Mouse (Mus musculus) hindbrain, postnatal 0 days (tissue): ENCODE results near the gene Gm14226. TPM values are rescaled to one million over a fixed set of nuclear protein-coding genes. Genes with fewer than 3 reads are reported as not detected.

Experiments used
- ATAC-seq: fragments of 200-750 bp; cut with Nextera tagmentation; 2 replicates; pipeline ENCODE4 v1.8.0; 2017; ENCODE audit warnings: mild to moderate bottlenecking, moderate TSS enrichment, moderate library complexity
- DNase-seq: peaks from one replicate; pipeline ENCODE4 v3.0.0-alpha.2; 2015; ENCODE audit warnings: low spot score
- H3K27ac ChIP-seq: fragments of 300-500 bp; sonication (generic); 2 replicates; pipeline ENCODE4 v1.5.1; 2014; ENCODE audit warnings: mild to moderate bottlenecking
- H3K27me3 ChIP-seq: fragments of 300-500 bp; sonication (generic); 2 replicates; pipeline ENCODE4 v1.6.1; 2014; ENCODE audit warnings: low read length, mixed read lengths; ENCODE audit not compliant: insufficient read depth
- H3K36me3 ChIP-seq: fragments of 300-500 bp; sonication (generic); 2 replicates; pipeline ENCODE4 v1.6.1; 2014; ENCODE audit warnings: low read length, mixed read lengths; ENCODE audit not compliant: insufficient read depth
- H3K4me1 ChIP-seq: fragments of 300-500 bp; sonication (generic); 2 replicates; pipeline ENCODE4 v1.6.1; 2014; ENCODE audit warnings: antibody characterized with exemption, low read length, mixed read lengths; ENCODE audit not compliant: insufficient read depth
- H3K4me2 ChIP-seq: fragments of 300-500 bp; sonication (generic); 2 replicates; pipeline ENCODE4 v1.6.1; 2014; ENCODE audit warnings: low read depth, mild to moderate bottlenecking, low read length, moderate library complexity, mixed read lengths
- H3K4me3 ChIP-seq: fragments of 300-500 bp; sonication (generic); 2 replicates; pipeline ENCODE4 v1.5.1; 2014; ENCODE audit warnings: low read length
- H3K9ac ChIP-seq: fragments of 300-500 bp; sonication (generic); replicated peaks from 2 replicates; pipeline ENCODE4 v1.6.1; 2014; ENCODE audit warnings: mild to moderate bottlenecking, low read length, moderate library complexity, mixed read lengths
- H3K9me3 ChIP-seq: fragments of 300-500 bp; sonication (generic); 2 replicates; pipeline ENCODE4 v1.6.1; 2016; ENCODE audit warnings: low read length, mixed read lengths
- CTCF ChIP-seq: IDR thresholded peaks from 2 replicates; pipeline ENCODE4 v1.5.1; 2016; ENCODE audit warnings: antibody characterized with exemption, control low read depth, low read depth
- WGBS: fragments of 180-500 bp; shearing (Covaris S2); extraction: QIAGEN DNeasy Blood & Tissue Kit; methylation state at CpG from one replicate; pipeline ENCODE4 v1.1.7; 2014; 5-methylcytosine and 5-hydroxymethylcytosine counted together
- polyA plus RNA-seq: library from polyadenylated mRNA; unstranded; fragments of >200 nt; fragmentation: Nextera tagmentation; extraction: Ambion mirVana; gene quantifications from 2 replicates; pipeline ENCODE4 v1.2.1, GENCODE M21; 2015
- total RNA-seq: library from RNA; depleted of rRNA; stranded (reverse); fragments of >200 nt; gene quantifications from 2 replicates; pipeline ENCODE4 v1.2.3, GENCODE M21; 2014

The Gm14226 gene
- total and polyA plus RNA-seq, 2 experiments from 2014 or later = 0.14 to 0.58 TPM

DNA sequence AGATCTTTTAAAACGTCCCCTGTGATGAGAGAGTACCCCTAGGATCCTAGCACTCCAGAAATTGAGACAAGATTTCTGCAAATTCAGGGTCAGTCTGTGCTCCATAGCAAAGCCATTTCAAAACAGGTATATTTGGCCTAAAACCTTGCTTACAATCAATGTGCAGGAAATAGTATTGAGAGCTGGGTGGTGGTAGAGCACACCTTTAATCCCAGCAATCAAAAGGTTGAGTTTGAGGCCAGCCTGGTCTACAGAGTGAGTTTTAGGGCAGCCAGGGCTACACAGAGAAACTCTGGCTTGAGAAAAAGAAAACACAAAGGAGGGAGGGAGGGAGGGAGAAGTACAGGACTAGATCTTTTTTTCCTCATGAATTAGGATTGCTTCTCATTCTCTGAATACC, 39.3 kb downstream of the Gm14226 start:
- no peak overlapping the region for H3K4me3 ChIP-seq
- 76% methylated on average over 1 of the region's 1 CpGs for WGBS

DNA sequence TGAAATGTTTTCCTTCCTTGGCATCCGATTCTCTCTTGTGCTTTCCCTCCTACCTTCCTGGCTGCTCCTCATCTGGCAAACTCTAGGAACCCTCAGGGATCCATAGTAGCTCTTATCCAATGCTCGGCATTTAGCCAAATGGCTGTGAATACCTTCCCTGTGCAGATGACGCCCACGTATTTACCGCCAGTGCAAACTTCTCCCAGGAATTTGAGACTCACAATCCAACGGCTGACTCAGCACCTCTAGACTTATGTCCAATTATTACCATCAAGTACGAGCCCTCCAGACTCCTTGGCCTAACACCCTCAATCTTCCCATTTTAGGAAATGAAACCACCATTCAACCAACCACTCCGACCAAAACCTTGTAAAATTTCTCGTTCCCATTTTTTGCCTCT, 53.0 kb downstream of the Gm14226 start:
- no peak overlapping the region for H3K27ac ChIP-seq
- no peak for TF ChIP-seq CTCF
- H3K4me2 ChIP-seq = no peak overlapping the region
- H3K36me3 ChIP-seq = peaks cover 9% of the 10 kb centered on the region; the same call in 1 of the 2 replicates
- no peak overlapping the region for H3K9ac ChIP-seq
- H3K4me3 ChIP-seq = no peak overlapping the region
- H3K4me1 ChIP-seq = 0 out of 2 replicates have a peak, but pooled peaks cover 8% of the 10 kb centered on the region
- 81% methylated on average over 9 of the region's 9 CpGs for WGBS
- DNase-seq (no peak), ATAC-seq (no peak)
- H3K27me3 ChIP-seq = no peaks in the 10 kb centered on the region
- H3K9me3 ChIP-seq = no peaks in the 10 kb centered on the region

More for the DNA sequence above, 39.3 kb downstream of the Gm14226 start:
- Histone ChIP-seq H3K36me3 (peaks cover 8% of the 10 kb centered on the region; the same call in 1 of the 2 replicates), H3K9me3 (no peaks in the 10 kb centered on the region), H3K27me3 (no peaks in the 10 kb centered on the region), H3K27ac (no peak overlapping the region), H3K4me2 (no peak overlapping the region), H3K9ac (no peak overlapping the region), H3K4me1 (no peaks in the 10 kb centered on the region)
- ATAC-seq = no peak
- no peak for TF ChIP-seq CTCF
- no peak for DNase-seq

DNA sequence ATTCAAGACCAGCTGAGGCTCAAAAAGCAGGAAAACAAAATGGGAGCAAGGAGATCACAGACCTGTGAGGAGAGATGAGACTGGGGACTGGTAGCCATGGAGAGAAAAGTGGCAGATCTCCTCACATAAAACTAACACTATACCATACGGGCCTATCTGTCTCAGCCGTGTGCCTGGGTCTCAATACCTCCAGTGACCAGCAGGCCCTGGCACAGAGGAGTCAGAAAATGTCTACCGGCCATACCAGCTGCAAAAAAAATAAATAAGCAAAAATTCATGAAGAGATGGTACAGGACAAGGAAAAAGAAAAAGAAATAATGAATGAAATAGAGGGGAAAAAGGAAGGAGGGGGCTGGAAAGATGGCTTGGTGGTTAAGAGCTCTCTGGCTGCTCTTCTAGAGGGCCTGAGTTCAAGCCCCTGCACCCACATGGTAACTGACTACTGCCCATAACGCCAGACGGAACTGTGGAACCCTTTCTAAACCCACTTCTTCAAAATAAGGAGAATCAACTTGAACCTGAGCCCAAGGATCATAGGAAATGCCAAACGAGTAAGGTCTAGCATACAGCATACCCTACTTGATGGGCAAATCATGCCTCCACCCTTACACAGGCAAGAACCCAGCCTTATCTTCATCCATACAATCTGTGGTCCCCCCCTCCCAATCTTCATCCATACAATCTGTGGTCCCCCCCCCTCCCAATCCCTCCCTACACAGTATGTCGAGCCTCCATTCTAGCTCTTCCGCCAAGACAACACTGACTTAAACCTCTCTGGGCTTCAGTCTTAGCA, 54.5 kb downstream of the Gm14226 start:
- H3K4me2 ChIP-seq = peak overlapping the region; percentile 65; the same call in 1 of the 2 replicates
- no peak overlapping the region for H3K27ac ChIP-seq
- H3K9me3 ChIP-seq = no peaks in the 10 kb centered on the region
- TF ChIP-seq CTCF = no peak
- H3K4me1 ChIP-seq = 0 out of 2 replicates have a peak, but pooled peaks cover 8% of the 10 kb centered on the region
- no peaks in the 10 kb centered on the region for H3K27me3 ChIP-seq
- no peak overlapping the region for H3K9ac ChIP-seq
- no peak for DNase-seq
- no peak overlapping the region for H3K4me3 ChIP-seq
- H3K36me3 ChIP-seq = peaks cover 9% of the 10 kb centered on the region; the same call in 1 of the 2 replicates
- no peak for ATAC-seq
- WGBS = 85% methylated on average over 8 of the region's 8 CpGs

DNA sequence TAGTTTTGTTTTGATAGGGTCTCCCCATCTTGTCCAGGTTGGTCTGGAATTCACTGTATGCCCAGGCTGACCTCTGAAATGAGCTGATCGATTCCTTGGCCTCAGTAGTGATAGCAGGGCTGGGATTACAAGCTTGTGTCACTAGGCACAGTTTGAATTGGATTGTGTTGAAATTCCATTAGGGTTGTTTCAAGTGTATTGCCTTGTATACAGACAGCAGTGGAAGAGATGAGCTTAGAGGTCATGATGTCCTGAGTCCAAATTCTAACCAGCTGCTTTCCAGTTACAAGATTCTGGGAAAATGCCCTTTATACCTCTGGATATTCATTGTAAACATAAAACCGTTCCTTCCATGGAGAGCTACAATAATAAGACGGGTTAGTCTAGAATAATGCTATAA, 55.3 kb downstream of the Gm14226 start:
- no peaks in the 10 kb centered on the region for H3K9me3 ChIP-seq
- ATAC-seq (no peak), DNase-seq (no peak)
- H3K4me2 ChIP-seq = peak overlapping the region; percentile 65
- 0 out of 2 replicates have a peak, but pooled peaks cover 8% of the 10 kb centered on the region for H3K4me1 ChIP-seq
- no peaks in the 10 kb centered on the region for H3K27me3 ChIP-seq
- H3K9ac ChIP-seq = peak overlapping the region; percentile 61
- peaks cover 1% of the 10 kb centered on the region; the same call in 1 of the 2 replicates for H3K36me3 ChIP-seq
- peak overlapping the region; percentile 66 for H3K4me3 ChIP-seq
- WGBS = 17% methylated on average over 3 of the region's 3 CpGs
- no peak for TF ChIP-seq CTCF
- H3K27ac ChIP-seq = peak overlapping the region; percentile 78

DNA sequence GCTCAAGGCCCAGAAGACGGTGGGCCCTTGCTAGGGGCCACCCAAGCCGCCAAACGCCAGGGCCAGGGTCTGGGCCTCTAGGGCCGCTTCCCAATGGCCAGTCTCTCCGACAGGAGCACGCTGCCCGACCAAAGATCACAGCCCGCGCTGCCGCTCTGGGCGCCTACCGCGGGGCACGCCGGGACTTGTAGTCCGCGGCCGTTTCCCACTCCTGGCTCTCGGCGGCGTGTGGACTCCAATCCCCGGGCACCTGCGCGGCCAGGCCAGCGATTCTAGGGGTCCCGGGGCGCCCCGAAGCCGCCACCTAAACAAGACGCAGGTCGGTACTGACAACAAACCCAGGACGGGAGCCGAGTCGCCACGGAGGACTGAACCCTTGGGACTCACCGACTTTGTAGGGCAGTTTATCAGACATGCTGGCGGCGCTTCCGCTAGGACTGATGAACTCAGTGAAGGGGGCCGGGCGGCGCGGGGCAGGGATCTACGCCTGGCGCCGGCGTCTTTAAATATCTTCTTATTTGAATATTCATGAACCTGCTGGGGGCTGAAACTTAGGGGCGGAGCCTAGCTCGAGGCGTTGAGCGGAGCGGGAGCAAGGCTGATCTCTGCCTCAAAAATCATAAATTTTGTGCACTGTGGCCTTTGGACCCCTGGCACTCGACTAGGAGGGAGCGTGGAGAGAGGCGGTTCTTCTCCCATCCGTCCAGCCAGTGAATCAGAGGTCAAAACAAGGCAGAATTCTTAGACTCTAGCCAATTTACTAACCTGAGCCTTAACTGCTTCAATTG, 56.1 kb downstream of the Gm14226 start, which contains the start of gene Ahcy:
Ahcy (minus strand) TSS at position 520 of the 788 bp plus-strand sequence.
- peak; percentile 94 for ATAC-seq
- under 1% methylated on average over 56 of the region's 56 CpGs for WGBS
- Histone ChIP-seq H3K4me3 (peak within 1 kb of the TSS; percentile 66), H3K27ac (peak within 1 kb of the TSS; percentile 78), H3K4me1 (0 out of 2 replicates have a peak, but pooled peaks cover 8% of the 10 kb centered on the region), H3K27me3 (no peaks in the 10 kb centered on the region), H3K36me3 (no peaks in the 10 kb centered on the region), H3K9me3 (no peaks in the 10 kb centered on the region), H3K9ac (peak within 1 kb of the TSS; percentile 61), H3K4me2 (peak within 1 kb of the TSS; percentile 65)
- no peak for TF ChIP-seq CTCF
- peak; percentile 95 for DNase-seq

DNA sequence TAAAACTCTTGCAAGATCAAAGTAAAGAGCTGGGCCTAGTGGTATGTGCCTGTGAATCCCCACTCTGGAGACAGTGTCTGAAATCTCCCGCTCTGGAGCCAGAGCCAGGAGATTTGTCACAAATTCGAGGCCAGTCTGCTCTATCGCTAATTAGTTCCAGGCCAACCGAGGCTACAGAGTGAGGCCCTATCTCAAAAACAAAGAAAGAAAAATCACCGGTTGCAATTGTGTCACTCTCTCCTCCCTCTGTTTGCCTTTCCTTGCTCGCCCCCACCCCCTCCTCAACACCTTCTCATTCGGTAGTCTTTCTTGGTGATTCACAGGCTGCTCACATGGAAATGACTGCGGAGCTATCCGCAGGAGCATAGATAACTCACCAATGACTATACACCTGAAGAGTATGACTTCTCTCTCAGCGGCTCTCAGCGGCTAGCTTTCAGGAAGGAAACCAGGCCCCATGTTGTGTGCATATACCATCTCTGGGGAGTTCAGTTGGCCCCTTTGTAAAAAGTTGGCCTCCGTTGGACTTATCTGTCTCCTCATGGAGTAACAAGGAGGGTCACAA, 56.8 kb downstream of the Gm14226 start:
- Histone ChIP-seq H3K4me1 (0 out of 2 replicates have a peak, but pooled peaks cover 8% of the 10 kb centered on the region), H3K36me3 (no peaks in the 10 kb centered on the region), H3K4me3 (peak overlapping the region; percentile 66), H3K9ac (peak overlapping the region; percentile 61), H3K27me3 (no peaks in the 10 kb centered on the region), H3K9me3 (no peaks in the 10 kb centered on the region), H3K4me2 (peak overlapping the region; percentile 65), H3K27ac (peak overlapping the region; percentile 78)
- WGBS = 14% methylated on average over 12 of the region's 12 CpGs
- ATAC-seq = peak; percentile 41
- no peak for TF ChIP-seq CTCF
- DNase-seq = peak; percentile 31
